Mouse (Mus musculus) heart, embryonic 16.5 days (tissue): Measurements from ENCODE around the gene Ugt1a2. TPM values are rescaled to one million over a fixed set of nuclear protein-coding genes. Genes with fewer than 3 reads are reported as not detected.

Experiments
- ATAC-seq: fragments of 200-750 bp; cut with Nextera tagmentation; replicated peaks from 2 replicates; pipeline ENCODE4 v1.8.0; 2017; ENCODE audit warnings: moderate number of reproducible peaks; ENCODE audit not compliant: insufficient read depth, low FRiP score; ENCODE audit errors: extremely low read depth
- H3K27ac ChIP-seq: fragments of 300-500 bp; sonication (generic); 2 replicates; pipeline ENCODE4 v1.5.1; 2014; ENCODE audit warnings: mild to moderate bottlenecking, low read length, control low read depth, moderate library complexity
- H3K27me3 ChIP-seq: fragments of 300-500 bp; sonication (generic); 2 replicates; pipeline ENCODE4 v1.6.1; 2014; ENCODE audit warnings: low read length, mixed read lengths; ENCODE audit not compliant: control insufficient read depth, insufficient read depth
- H3K36me3 ChIP-seq: fragments of 300-500 bp; sonication (generic); 2 replicates; pipeline ENCODE4 v1.6.1; 2014; ENCODE audit not compliant: control insufficient read depth, insufficient read depth
- H3K4me1 ChIP-seq: fragments of 300-500 bp; sonication (generic); 2 replicates; pipeline ENCODE4 v1.6.1; 2014; ENCODE audit warnings: low read length, mixed read lengths; ENCODE audit not compliant: control insufficient read depth, insufficient read depth
- H3K4me2 ChIP-seq: fragments of 300-500 bp; sonication (generic); 2 replicates; pipeline ENCODE4 v1.6.1; 2014; ENCODE audit warnings: low read depth, mild to moderate bottlenecking, control low read depth, low read length
- H3K4me3 ChIP-seq: fragments of 300-500 bp; sonication (generic); 2 replicates; pipeline ENCODE4 v1.5.1; 2014; ENCODE audit warnings: mild to moderate bottlenecking, control low read depth, low read length
- H3K9ac ChIP-seq: fragments of 300-500 bp; sonication (generic); 2 replicates; pipeline ENCODE4 v1.6.1; 2014; ENCODE audit warnings: low read length, control low read depth
- H3K9me3 ChIP-seq: fragments of 300-500 bp; sonication (generic); replicated peaks from 2 replicates; pipeline ENCODE4 v1.6.1; 2016; ENCODE audit warnings: low read length; ENCODE audit not compliant: control insufficient read depth
- WGBS: fragments of 180-500 bp; shearing (Covaris S2); extraction: QIAGEN DNeasy Blood & Tissue Kit; methylation state at CpG from one replicate; pipeline ENCODE4 v1.1.7; 2014; 5-methylcytosine and 5-hydroxymethylcytosine counted together
- polyA plus RNA-seq: library from polyadenylated mRNA; unstranded; fragments of >200 nt; fragmentation: Nextera tagmentation; extraction: Ambion mirVana; gene quantifications from 2 replicates; pipeline ENCODE4 v1.2.1, GENCODE M21; 2015

Gene Ugt1a2
- polyA plus RNA-seq, 1 experiment from 2014 or later: not detected

DNA sequence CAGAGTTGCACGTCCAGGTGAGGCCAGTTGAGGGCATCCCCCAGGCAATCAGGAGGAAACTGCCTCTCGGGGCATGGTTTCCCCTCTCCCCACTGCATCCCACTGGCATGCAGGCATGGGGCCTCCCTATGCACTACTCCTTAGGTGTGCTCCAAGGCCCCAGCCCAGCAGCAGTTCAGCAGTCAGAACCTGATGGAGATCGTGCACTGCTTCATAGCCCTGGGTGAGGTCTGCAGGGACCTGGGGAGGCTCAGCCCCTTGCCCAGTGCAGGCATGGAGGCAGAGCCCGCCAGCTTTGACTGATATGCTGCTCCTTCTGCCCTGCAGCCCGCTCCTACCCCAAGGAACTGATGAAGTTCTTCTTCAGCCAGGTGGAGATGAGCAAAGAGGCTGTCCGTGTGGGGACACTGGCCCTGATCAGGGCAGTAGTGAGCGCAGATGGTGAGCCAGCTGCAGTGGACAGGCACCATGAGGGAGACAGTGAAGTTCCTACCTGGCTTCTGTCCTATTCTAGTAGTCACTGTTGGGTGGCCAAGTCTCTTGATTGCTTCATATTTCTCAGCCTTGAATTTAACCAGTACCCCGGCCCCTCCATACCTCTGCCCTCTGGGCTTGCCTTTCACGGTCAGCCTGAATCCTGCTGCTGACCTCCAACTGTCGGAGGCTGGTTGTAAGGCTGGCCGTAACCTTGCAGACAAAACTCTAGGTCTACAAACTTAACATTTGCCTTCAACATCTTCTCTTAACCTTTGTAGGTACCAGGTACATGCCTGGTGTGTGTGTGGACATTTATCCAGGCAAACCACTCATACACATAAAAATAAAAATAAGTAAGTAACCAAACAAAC is 34.9 kb downstream of the Ugt1a2 start:
- ATAC-seq: no peak
- 54% methylated on average over 11 of the region's 11 CpGs for WGBS
- Histone ChIP-seq H3K27ac (no peak overlapping the region), H3K4me3 (no peak overlapping the region), H3K9ac (no peak overlapping the region), H3K4me2 (no peak overlapping the region), H3K4me1 (no peaks in the 10 kb centered on the region), H3K9me3 (peaks cover 90% of the 10 kb centered on the region), H3K27me3 (no peaks in the 10 kb centered on the region), H3K36me3 (no peaks in the 10 kb centered on the region)

DNA sequence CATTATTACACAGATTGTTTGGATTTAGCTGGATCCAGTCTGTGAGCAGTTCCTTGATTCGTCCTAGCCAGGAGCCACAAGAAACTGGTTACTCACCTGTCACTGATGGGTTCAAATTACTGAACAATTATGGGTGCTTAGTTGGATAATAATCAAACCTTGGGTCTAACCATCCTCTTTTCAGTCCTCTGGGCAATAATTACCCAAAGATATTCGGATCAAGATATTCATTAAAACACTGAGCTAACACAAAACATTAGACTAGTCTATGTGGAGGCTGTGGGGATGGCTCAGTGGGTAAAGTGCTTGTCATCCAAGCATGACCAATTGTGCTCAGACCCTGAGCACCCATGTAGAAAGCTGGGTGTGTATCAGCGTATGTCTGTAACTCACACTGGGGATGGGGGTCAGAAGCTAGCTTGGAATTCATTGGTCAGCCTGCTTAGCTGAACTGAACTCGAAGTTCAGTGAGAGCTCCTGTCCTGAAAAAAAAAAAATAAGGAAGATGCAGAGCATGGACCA is 35.6 kb downstream of the Ugt1a2 start:
- H3K4me3 ChIP-seq: no peak overlapping the region
- H3K27me3 ChIP-seq: no peaks in the 10 kb centered on the region
- H3K9me3 ChIP-seq: peaks cover 90% of the 10 kb centered on the region
- no peak for ATAC-seq
- no peak overlapping the region for H3K27ac ChIP-seq
- no peak overlapping the region for H3K4me2 ChIP-seq
- H3K4me1 ChIP-seq: no peaks in the 10 kb centered on the region
- 55% methylated on average over 4 of the region's 4 CpGs for WGBS
- no peaks in the 10 kb centered on the region for H3K36me3 ChIP-seq
- H3K9ac ChIP-seq: no peak overlapping the region

DNA sequence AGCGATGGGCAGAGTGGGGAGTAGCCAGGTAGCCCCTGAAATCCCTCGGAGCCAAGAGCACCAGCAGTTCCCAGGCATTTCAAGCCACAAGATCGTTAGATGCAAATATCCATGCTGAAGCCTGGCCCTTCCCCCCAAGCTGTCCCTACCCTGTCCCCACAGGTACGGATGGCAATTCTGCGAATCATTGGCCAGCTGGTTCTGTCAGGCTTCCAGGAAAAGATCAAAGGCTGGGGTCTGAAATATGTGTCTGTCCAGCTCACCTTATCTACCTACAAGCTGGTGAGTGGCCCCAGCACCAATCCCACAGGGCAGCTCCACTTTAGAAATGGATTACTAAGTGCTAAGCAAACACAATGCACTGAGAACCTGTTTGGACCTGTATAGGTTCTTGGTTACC is 36.9 kb downstream of the Ugt1a2 start:
- WGBS: 65% methylated on average over 5 of the region's 5 CpGs

DNA sequence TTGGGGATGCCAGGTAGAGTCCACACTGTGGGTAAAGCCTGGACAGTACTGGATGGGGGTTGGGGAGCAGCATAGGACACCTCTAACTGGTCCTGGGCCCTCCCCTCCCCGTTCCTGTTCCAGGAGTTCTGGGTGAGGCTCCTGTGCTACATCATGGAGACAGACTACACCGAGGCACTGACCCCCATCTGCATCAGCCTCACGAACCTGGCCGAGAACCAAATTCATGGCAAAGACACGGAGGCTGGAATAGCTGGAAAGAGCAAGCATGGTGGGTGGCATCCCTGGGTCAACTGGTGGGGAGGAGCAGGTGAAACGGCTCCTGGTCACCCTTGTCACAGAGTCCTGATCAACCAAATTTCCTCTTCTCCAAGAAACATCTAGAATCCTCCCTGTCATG is 38.4 kb downstream of the Ugt1a2 start:
- 71% methylated on average over 6 of the region's 6 CpGs for WGBS
- H3K4me1 ChIP-seq: no peaks in the 10 kb centered on the region
- ATAC-seq: no peak
- H3K27ac ChIP-seq: no peak overlapping the region
- H3K27me3 ChIP-seq: no peaks in the 10 kb centered on the region
- H3K9me3 ChIP-seq: peaks cover 80% of the 10 kb centered on the region
- no peak overlapping the region for H3K4me2 ChIP-seq
- H3K9ac ChIP-seq: no peak overlapping the region
- H3K36me3 ChIP-seq: no peaks in the 10 kb centered on the region
- H3K4me3 ChIP-seq: no peak overlapping the region

More for the DNA sequence above, 36.9 kb downstream of the Ugt1a2 start:
- peaks cover 85% of the 10 kb centered on the region for H3K9me3 ChIP-seq
- no peak overlapping the region for H3K4me3 ChIP-seq
- no peaks in the 10 kb centered on the region for H3K4me1 ChIP-seq
- H3K27me3 ChIP-seq: no peaks in the 10 kb centered on the region
- no peak for ATAC-seq
- H3K9ac ChIP-seq: no peak overlapping the region
- no peaks in the 10 kb centered on the region for H3K36me3 ChIP-seq
- no peak overlapping the region for H3K4me2 ChIP-seq
- H3K27ac ChIP-seq: no peak overlapping the region

GRCm38 (mm10) chr1:88240072-88240471 is 39.7 kb downstream of the Ugt1a2 start:
- no peaks in the 10 kb centered on the region for H3K27me3 ChIP-seq
- H3K9me3 ChIP-seq: peaks cover 75% of the 10 kb centered on the region
- H3K27ac ChIP-seq: no peak overlapping the region
- H3K36me3 ChIP-seq: no peaks in the 10 kb centered on the region
- 60% methylated on average over 5 of the region's 5 CpGs for WGBS
- ATAC-seq: no peak
- no peak overlapping the region for H3K9ac ChIP-seq
- no peak overlapping the region for H3K4me3 ChIP-seq
- no peak overlapping the region for H3K4me2 ChIP-seq
- H3K4me1 ChIP-seq: no peaks in the 10 kb centered on the region

DNA sequence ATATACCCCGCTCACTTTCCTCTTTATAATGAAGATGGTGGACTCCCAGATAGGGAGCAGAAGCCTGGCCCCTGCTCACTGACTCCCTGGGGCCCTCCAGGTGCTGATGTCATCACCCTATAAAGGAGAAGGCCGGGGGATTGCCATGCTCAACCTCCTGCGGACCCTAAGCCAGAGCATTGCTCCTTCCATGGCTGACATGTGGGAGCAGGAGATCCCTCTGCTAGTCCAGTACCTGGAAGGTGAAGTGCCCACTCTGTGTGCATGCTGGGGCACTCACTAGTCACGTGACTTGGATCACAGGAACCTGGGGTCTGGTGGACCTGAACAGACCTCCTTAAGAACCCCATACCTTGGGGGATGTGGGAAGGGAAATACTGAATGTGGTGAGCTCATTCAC is 40.2 kb downstream of the Ugt1a2 start:
- no peak overlapping the region for H3K4me3 ChIP-seq
- 61% methylated on average over 4 of the region's 4 CpGs for WGBS
- peaks cover 75% of the 10 kb centered on the region for H3K9me3 ChIP-seq
- H3K27ac ChIP-seq: no peak overlapping the region
- H3K9ac ChIP-seq: no peak overlapping the region
- H3K36me3 ChIP-seq: no peaks in the 10 kb centered on the region
- H3K4me2 ChIP-seq: no peak overlapping the region
- no peaks in the 10 kb centered on the region for H3K27me3 ChIP-seq
- no peaks in the 10 kb centered on the region for H3K4me1 ChIP-seq
- no peak for ATAC-seq

- no peaks in the 10 kb centered on the region for H3K36me3 ChIP-seq
- H3K27me3 ChIP-seq: no peaks in the 10 kb centered on the region
- peaks cover 75% of the 10 kb centered on the region for H3K9me3 ChIP-seq
- H3K4me3 ChIP-seq: no peak overlapping the region
- 57% methylated on average over 5 of the region's 5 CpGs for WGBS
- no peak overlapping the region for H3K9ac ChIP-seq
- no peak for ATAC-seq
- no peak overlapping the region for H3K4me2 ChIP-seq
- H3K4me1 ChIP-seq: no peaks in the 10 kb centered on the region
- H3K27ac ChIP-seq: no peak overlapping the region
Observed at GRCm38 (mm10) chr1:88243861-88244260, 43.5 kb downstream of the Ugt1a2 start.

GRCm38 (mm10) chr1:88245881-88246280 is 45.5 kb downstream of the Ugt1a2 start:
- 71% methylated on average over 6 of the region's 6 CpGs for WGBS
- ATAC-seq: no peak
- H3K27me3 ChIP-seq: no peaks in the 10 kb centered on the region
- no peaks in the 10 kb centered on the region for H3K36me3 ChIP-seq
- H3K4me1 ChIP-seq: no peaks in the 10 kb centered on the region
- H3K9ac ChIP-seq: no peak overlapping the region
- H3K27ac ChIP-seq: no peak overlapping the region
- H3K4me3 ChIP-seq: no peak overlapping the region
- H3K9me3 ChIP-seq: peaks cover 75% of the 10 kb centered on the region
- H3K4me2 ChIP-seq: no peak overlapping the region

DNA sequence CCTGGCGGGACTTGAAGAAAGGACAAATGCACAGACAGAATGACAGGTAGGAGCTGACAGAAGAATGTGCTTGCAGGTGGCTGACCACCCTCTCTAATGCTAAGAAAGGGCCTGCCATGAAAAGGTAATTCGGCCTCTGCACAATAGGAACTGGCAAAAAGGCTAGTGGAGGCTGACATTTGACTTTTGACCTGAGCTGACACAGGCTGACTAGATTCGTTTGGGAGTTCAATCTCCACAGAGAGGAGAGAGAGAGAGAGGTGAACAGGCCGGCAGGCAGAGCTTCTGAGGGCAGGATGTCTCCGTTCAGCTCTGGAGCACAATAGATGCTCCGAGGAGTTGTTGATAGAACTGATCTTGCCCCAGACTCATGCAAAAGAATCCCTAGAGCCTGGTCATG is 46.0 kb downstream of the Ugt1a2 start:
- H3K27me3 ChIP-seq: no peaks in the 10 kb centered on the region
- ATAC-seq: no peak
- no peak overlapping the region for H3K9ac ChIP-seq
- H3K36me3 ChIP-seq: no peaks in the 10 kb centered on the region
- 43% methylated on average over 6 of the region's 6 CpGs for WGBS
- H3K4me2 ChIP-seq: no peak overlapping the region
- no peak overlapping the region for H3K4me3 ChIP-seq
- peaks cover 75% of the 10 kb centered on the region for H3K9me3 ChIP-seq
- H3K4me1 ChIP-seq: no peaks in the 10 kb centered on the region
- H3K27ac ChIP-seq: no peak overlapping the region
